Mouse (Mus musculus): ENCODE results near the gene Otogl. TPM values are rescaled to one million over a fixed set of nuclear protein-coding genes. Genes with fewer than 3 reads are reported as not detected.

Gene Otogl
- total and polyA plus RNA-seq, 2 experiments from 2014 or later = 0.04 to 0.22 TPM

DNA sequence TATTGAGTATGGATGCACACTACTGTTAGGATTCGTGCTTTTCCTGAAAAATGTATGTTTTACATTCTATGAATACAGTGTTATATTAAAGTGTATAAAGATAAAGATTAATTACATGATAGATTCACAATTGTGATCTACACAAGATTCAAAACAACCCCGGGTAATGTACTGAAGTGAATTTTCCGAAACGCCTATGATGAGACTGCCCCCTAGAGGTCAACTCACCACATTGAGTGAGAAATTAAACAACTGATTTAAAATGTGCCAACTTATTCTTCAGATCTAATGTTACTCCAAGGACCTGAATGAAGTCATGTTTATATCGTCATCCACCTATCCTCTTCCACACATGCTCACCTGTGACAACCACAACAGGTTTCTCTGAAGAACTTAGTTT is 164.4 kb downstream of the Otogl start:
- DNase-seq (ENCODE audit: low spot score) (peak; percentile 76), ATAC-seq (ENCODE audit: low FRiP score) (no peak)
- Histone ChIP-seq H3K9me3 (ENCODE audit: low read length) (no peaks in the 10 kb centered on the region), H3K9ac (replicated peaks; ENCODE audit: low read length, poor library complexity, severe bottlenecking) (no peak overlapping the region), H3K4me1 (ENCODE audit: insufficient read depth, low read length) (no peaks in the 10 kb centered on the region), H3K27me3 (ENCODE audit: insufficient read depth, low read length) (no peaks in the 10 kb centered on the region), H3K4me2 (ENCODE audit: low read depth, low read length, poor library complexity, severe bottlenecking) (no peak overlapping the region), H3K27ac (ENCODE audit: low read depth, low read length) (no peak overlapping the region), H3K4me3 (ENCODE audit: low read depth, low read length) (no peak overlapping the region), H3K36me3 (ENCODE audit: insufficient read depth, low read length) (no peaks in the 10 kb centered on the region)
- 17% methylated on average over 5 of the region's 5 CpGs for WGBS
- peak; percentile 77 for TF ChIP-seq CTCF (IDR thresholded peaks at IDR 0.05)

DNA sequence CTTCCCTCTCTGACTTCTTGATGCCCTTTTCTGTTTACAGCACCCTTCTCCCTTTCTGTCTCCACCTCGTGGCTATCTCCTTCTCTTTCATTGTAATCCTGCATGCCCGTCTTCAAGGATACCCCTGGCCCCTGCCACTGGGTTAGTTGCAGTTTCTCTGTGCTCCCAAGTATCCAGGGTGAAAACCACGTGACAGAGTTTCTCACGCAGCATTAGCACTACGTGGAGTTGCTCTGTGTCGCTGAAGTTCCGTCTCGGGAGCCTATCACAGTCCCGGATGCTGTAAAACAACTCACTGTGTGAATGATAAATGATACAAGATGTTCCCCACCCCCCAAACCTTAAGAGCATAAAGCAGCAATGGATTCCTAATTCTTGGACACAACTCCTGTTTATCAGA is 165.2 kb downstream of the Otogl start:
- ATAC-seq (ENCODE audit: low FRiP score) (no peak), DNase-seq (ENCODE audit: low spot score) (no peak)
- TF ChIP-seq CTCF (IDR thresholded peaks at IDR 0.05) = no peak
- Histone ChIP-seq H3K27ac (ENCODE audit: low read depth, low read length) (no peak overlapping the region), H3K27me3 (ENCODE audit: insufficient read depth, low read length) (no peaks in the 10 kb centered on the region), H3K9ac (replicated peaks; ENCODE audit: low read length, poor library complexity, severe bottlenecking) (no peak overlapping the region), H3K4me2 (ENCODE audit: low read depth, low read length, poor library complexity, severe bottlenecking) (0 out of 2 replicates have a peak overlapping the region, but pooled peaks have one; percentile 0), H3K9me3 (ENCODE audit: low read length) (no peaks in the 10 kb centered on the region), H3K4me1 (ENCODE audit: insufficient read depth, low read length) (no peaks in the 10 kb centered on the region), H3K4me3 (ENCODE audit: low read depth, low read length) (no peak overlapping the region), H3K36me3 (ENCODE audit: insufficient read depth, low read length) (no peaks in the 10 kb centered on the region)
- WGBS = 29% methylated on average over 9 of the region's 9 CpGs

DNA sequence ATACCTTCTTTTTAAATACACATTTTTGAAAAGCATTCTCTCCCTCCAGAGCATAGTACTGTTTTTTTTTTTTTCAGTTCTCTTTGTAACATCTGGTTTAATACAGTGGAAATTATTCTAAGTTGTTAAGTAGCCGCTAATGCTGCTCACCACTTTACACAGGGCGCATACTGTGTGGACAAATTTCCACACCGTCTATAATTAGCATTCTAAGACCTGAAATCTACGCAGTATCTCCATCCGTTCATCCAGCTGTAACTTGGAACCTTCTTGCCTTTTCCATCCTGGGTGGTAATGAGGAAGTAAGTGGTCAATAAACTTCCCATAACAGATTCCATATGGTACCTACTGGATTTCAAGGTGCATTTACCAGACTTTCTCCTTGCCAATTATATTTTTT is 172.1 kb downstream of the Otogl start:
- WGBS = 87% methylated on average over 5 of the region's 5 CpGs
- Histone ChIP-seq H3K36me3 (ENCODE audit: insufficient read depth, low read length) (no peaks in the 10 kb centered on the region), H3K4me1 (ENCODE audit: insufficient read depth, low read length) (no peaks in the 10 kb centered on the region), H3K9ac (replicated peaks; ENCODE audit: low read length, poor library complexity, severe bottlenecking) (no peak overlapping the region), H3K4me3 (ENCODE audit: low read depth, low read length) (no peak overlapping the region), H3K27ac (ENCODE audit: low read depth, low read length) (no peak overlapping the region), H3K27me3 (ENCODE audit: insufficient read depth, low read length) (no peaks in the 10 kb centered on the region), H3K9me3 (ENCODE audit: low read length) (no peaks in the 10 kb centered on the region), H3K4me2 (ENCODE audit: low read depth, low read length, poor library complexity, severe bottlenecking) (no peak overlapping the region)
- DNase-seq (ENCODE audit: low spot score) = no peak
- TF ChIP-seq CTCF (IDR thresholded peaks at IDR 0.05) = no peak
- ATAC-seq (ENCODE audit: low FRiP score) = no peak

DNA sequence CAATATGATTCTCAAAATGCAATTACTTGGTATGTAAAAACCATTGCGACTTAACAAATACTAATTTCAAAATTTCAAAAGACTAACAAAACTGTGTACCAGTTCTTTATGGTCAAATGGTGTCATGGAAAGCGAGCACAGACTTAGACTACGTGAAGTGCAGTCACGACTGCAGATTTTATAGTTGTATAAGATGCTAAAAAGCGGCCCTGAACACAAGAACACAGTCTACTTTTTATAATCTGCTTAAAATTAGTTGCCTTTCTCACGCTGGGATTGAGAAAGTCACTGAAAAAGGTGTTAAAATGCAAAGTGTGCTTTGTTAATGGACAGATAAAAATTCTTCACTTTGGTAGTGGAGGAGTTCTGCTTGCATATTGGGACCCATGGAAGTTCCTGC is 174.2 kb downstream of the Otogl start:
- no peaks in the 10 kb centered on the region for H3K4me1 ChIP-seq (ENCODE audit: insufficient read depth, low read length)
- no peaks in the 10 kb centered on the region for H3K36me3 ChIP-seq (ENCODE audit: insufficient read depth, low read length)
- H3K9me3 ChIP-seq (ENCODE audit: low read length) = no peaks in the 10 kb centered on the region
- 81% methylated on average over 6 of the region's 6 CpGs for WGBS
- TF ChIP-seq CTCF (IDR thresholded peaks at IDR 0.05) = no peak
- no peak overlapping the region for H3K27ac ChIP-seq (ENCODE audit: low read depth, low read length)
- no peak overlapping the region for H3K4me3 ChIP-seq (ENCODE audit: low read depth, low read length)
- no peak for DNase-seq (ENCODE audit: low spot score)
- no peak for ATAC-seq (ENCODE audit: low FRiP score)
- no peaks in the 10 kb centered on the region for H3K27me3 ChIP-seq (ENCODE audit: insufficient read depth, low read length)
- no peak overlapping the region for H3K9ac ChIP-seq (replicated peaks; ENCODE audit: low read length, poor library complexity, severe bottlenecking)
- H3K4me2 ChIP-seq (ENCODE audit: low read depth, low read length, poor library complexity, severe bottlenecking) = no peak overlapping the region

DNA sequence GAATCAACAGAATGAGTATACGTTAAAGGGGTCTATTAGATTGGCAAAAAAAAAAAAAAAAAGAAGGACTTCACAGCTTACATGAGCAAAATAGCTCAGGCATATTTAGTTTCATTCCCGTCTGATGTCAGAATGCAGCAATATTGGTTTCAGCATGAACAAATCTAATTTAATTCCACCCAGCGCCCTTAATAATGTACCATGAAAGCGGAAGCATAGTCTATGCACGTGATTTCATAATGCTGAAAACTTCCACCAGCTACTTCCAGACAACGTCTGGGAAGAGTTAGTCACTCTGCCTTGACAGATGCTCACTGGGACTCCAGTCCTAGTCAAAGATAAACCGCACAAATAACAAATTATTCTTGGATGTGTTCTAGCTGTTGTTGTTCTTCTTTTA is 176.5 kb downstream of the Otogl start:
- no peaks in the 10 kb centered on the region for H3K4me1 ChIP-seq (ENCODE audit: insufficient read depth, low read length)
- no peak for ATAC-seq (ENCODE audit: low FRiP score)
- H3K36me3 ChIP-seq (ENCODE audit: insufficient read depth, low read length) = no peaks in the 10 kb centered on the region
- no peak overlapping the region for H3K27ac ChIP-seq (ENCODE audit: low read depth, low read length)
- H3K4me3 ChIP-seq (ENCODE audit: low read depth, low read length) = no peak overlapping the region
- H3K27me3 ChIP-seq (ENCODE audit: insufficient read depth, low read length) = no peaks in the 10 kb centered on the region
- no peak for DNase-seq (ENCODE audit: low spot score)
- 65% methylated on average over 7 of the region's 7 CpGs for WGBS
- H3K4me2 ChIP-seq (ENCODE audit: low read depth, low read length, poor library complexity, severe bottlenecking) = no peak overlapping the region
- H3K9me3 ChIP-seq (ENCODE audit: low read length) = no peaks in the 10 kb centered on the region
- no peak for TF ChIP-seq CTCF (IDR thresholded peaks at IDR 0.05)
- no peak overlapping the region for H3K9ac ChIP-seq (replicated peaks; ENCODE audit: low read length, poor library complexity, severe bottlenecking)

DNA sequence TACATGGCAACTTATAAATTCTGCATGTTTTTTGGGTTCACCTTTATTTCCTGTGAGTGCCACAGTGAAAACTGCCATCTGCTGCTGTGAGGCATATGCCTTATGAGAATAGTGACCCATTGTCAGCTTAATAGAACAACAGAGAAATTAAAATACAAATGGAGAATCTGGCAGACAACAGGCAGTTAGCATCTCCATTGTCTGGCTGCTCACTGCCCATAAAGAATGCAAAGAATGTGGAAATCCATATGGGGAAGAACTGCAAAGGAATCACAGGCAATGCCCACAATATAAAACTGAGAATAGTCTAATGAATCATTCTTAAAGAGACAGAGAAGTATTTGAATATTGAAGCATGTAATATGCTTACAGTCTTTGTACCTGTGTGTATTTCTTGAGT is 177.6 kb downstream of the Otogl start:
- DNase-seq (ENCODE audit: low spot score) = no peak
- Histone ChIP-seq H3K4me3 (ENCODE audit: low read depth, low read length) (no peak overlapping the region), H3K36me3 (ENCODE audit: insufficient read depth, low read length) (no peaks in the 10 kb centered on the region), H3K27ac (ENCODE audit: low read depth, low read length) (no peak overlapping the region), H3K4me1 (ENCODE audit: insufficient read depth, low read length) (no peaks in the 10 kb centered on the region), H3K27me3 (ENCODE audit: insufficient read depth, low read length) (no peaks in the 10 kb centered on the region), H3K9ac (replicated peaks; ENCODE audit: low read length, poor library complexity, severe bottlenecking) (no peak overlapping the region), H3K4me2 (ENCODE audit: low read depth, low read length, poor library complexity, severe bottlenecking) (no peak overlapping the region), H3K9me3 (ENCODE audit: low read length) (no peaks in the 10 kb centered on the region)
- no peak for TF ChIP-seq CTCF (IDR thresholded peaks at IDR 0.05)
- no peak for ATAC-seq (ENCODE audit: low FRiP score)

Measured in midbrain, postnatal 0 days (tissue).